Mouse (Mus musculus): ENCODE data around the gene Alpk3.

GRCm38 (mm10) chr7:81022731-81023130, 34.7 kb upstream of the Alpk3 start:
- no peak for TF ChIP-seq POLR2AphosphoS2 (IDR thresholded peaks at IDR 0.05; ENCODE audit: low read length)
- TF ChIP-seq POLR2A (IDR thresholded peaks at IDR 0.05; ENCODE audit: control insufficient read depth in 1 of 2, insufficient read depth in 1 of 2, low read depth in 1 of 2, low read length in 2 of 2, poor library complexity in 1 of 2), result no peak
- TF ChIP-seq GATA1 (IDR thresholded peaks at IDR 0.05; ENCODE audit: low read depth, low read length), result 0 out of 2 replicates have a peak, but pooled peaks have one; percentile 4
- no peak for TF ChIP-seq MYC (IDR thresholded peaks at IDR 0.05; ENCODE audit: low read depth, low read length)
- no peak for TF ChIP-seq CTCF (IDR thresholded peaks at IDR 0.05 in 2 of 3, conservative IDR thresholded peaks at IDR 0.05 in 1 of 3; ENCODE audit: control insufficient read depth in 1 of 3, insufficient read depth in 1 of 3, low read depth in 2 of 3, low read length in 3 of 3, poor library complexity in 1 of 3, severe bottlenecking in 1 of 3)
- no peak for TF ChIP-seq ELF1 (IDR thresholded peaks at IDR 0.05; ENCODE audit: low read depth, low read length)
- no peak for TF ChIP-seq MAFK (IDR thresholded peaks at IDR 0.05; ENCODE audit: borderline replicate concordance, low read depth, low read length)
- TF ChIP-seq ZKSCAN1 (IDR thresholded peaks at IDR 0.05; ENCODE audit: low read depth, low read length), result no peak
- no peak for TF ChIP-seq SIN3A (IDR thresholded peaks at IDR 0.05; ENCODE audit: low read length)
- TF ChIP-seq ETS1 (IDR thresholded peaks at IDR 0.05; ENCODE audit: low read depth, low read length), result no peak
- TF ChIP-seq NELFE (IDR thresholded peaks at IDR 0.05; ENCODE audit: low read depth, low read length), result no peak
- TF ChIP-seq ZNF384 (IDR thresholded peaks at IDR 0.05; ENCODE audit: low read depth, low read length), result no peak
- TF ChIP-seq TCF12 (IDR thresholded peaks at IDR 0.05; ENCODE audit: low read depth, low read length), result no peak

Data from MEL (cell line).